Mouse (Mus musculus) liver, embryonic 14.5 days (tissue): ENCODE measurements around the gene Oip5.

Experiments
- CTCF ChIP-seq: IDR thresholded peaks from 2 replicates; pipeline ENCODE4 v1.5.1; 2016; ENCODE audit warnings: antibody characterized with exemption, low read depth, control low read depth
- EP300 ChIP-seq: IDR thresholded peaks from 2 replicates; pipeline ENCODE4 v1.6.1; 2016; ENCODE audit warnings: antibody characterized with exemption, low read depth

DNA sequence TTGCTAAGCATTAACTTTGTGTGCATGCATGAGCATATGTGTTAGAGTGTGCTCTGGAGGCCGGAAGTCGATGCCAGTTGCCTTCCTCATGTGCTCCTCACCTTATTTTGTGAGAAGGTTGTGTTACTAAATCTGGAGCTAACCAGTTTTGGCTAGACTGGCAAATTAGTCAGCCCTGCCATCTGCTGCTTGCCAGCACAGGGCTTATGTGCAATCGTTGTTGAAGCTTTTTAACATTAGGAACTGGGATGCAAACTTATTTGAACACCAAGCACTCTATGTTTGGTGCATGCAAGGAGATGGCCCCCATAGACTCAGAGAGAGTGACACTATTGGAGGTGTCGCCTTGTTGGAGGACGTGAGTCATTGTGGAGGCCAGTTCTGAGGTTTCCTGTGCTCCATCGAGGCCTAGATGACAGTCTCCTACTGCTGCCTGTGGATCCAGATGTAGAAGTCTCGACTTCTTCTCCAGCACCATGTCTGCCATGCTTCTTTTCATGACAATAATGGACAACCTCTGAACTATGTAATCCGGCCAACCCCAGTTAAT lies 21.4 kb downstream of the Oip5 start:
- no peak for TF ChIP-seq CTCF
- TF ChIP-seq EP300, result no peak
